Mouse (Mus musculus): ENCODE results near the gene Mctp1.

GRCm38 (mm10) chr13:76808871-76809390, 424.6 kb downstream of the Mctp1 start:
- no peak for TF ChIP-seq CTCF (IDR thresholded peaks at IDR 0.05; ENCODE audit: low read depth, low read length)
- TF ChIP-seq POLR2A (IDR thresholded peaks at IDR 0.05; ENCODE audit: borderline replicate concordance, low read depth, low read length): no peak
